Mouse (Mus musculus): ENCODE measurements around the gene Arl8b. TPM values are rescaled to one million over a fixed set of nuclear protein-coding genes. Genes with fewer than 3 reads are reported as not detected.

Gene Arl8b
- polyA plus RNA-seq, 1 experiment from 2014 or later, result 99.7 TPM

GRCm38 (mm10) chr6:108827336-108827920 is 44.5 kb downstream of the Arl8b start:
- H3K4me2 ChIP-seq (replicated peaks), result 0 out of 2 replicates have a peak overlapping the region, but pooled peaks have one; percentile 90
- WGBS, result 15% methylated on average over 5 of the region's 5 CpGs

GRCm38 (mm10) chr6:108828234-108828868 is 45.5 kb downstream of the Arl8b start, which contains the start of gene Edem1:
Edem1 (plus strand) TSS chr6:108828641.
- Histone ChIP-seq H3K36me3 (peaks cover under 1% of the 10 kb centered on the region; the same call in 1 of the 2 replicates), H3K9ac (replicated peaks) (peak within 1 kb of the TSS; percentile 83), H3K27ac (replicated peaks) (peak within 1 kb of the TSS; percentile 63), H3K27me3 (no peaks in the 10 kb centered on the region), H3K9me3 (no peaks in the 10 kb centered on the region), H3K4me2 (replicated peaks) (peak within 1 kb of the TSS; percentile 90), H3K4me3 (peak within 1 kb of the TSS; percentile 74), H3K4me1 (peaks cover 16% of the 10 kb centered on the region)
- ATAC-seq (replicated peaks), result peak; percentile 97
- WGBS, result under 1% methylated on average over 67 of the region's 67 CpGs

More at GRCm38 (mm10) chr6:108827336-108827920, 44.5 kb downstream of the Arl8b start:
- Histone ChIP-seq H3K36me3 (peaks cover 10% of the 10 kb centered on the region), H3K9me3 (no peaks in the 10 kb centered on the region), H3K4me1 (peaks cover 16% of the 10 kb centered on the region), H3K27me3 (no peaks in the 10 kb centered on the region), H3K27ac (replicated peaks) (no peak overlapping the region), H3K9ac (replicated peaks) (no peak overlapping the region), H3K4me3 (0 out of 2 replicates have a peak overlapping the region, but pooled peaks have one; percentile 74)
- no peak for ATAC-seq (replicated peaks)

GRCm38 (mm10) chr6:108828872-108829271 is 46.0 kb downstream of the Arl8b start:
- Histone ChIP-seq H3K4me2 (replicated peaks) (peak overlapping the region; percentile 90), H3K9me3 (no peaks in the 10 kb centered on the region), H3K27ac (replicated peaks) (peak overlapping the region; percentile 63), H3K4me1 (peaks cover 16% of the 10 kb centered on the region), H3K4me3 (peak overlapping the region; percentile 74), H3K36me3 (no peaks in the 10 kb centered on the region), H3K27me3 (no peaks in the 10 kb centered on the region), H3K9ac (replicated peaks) (peak overlapping the region; percentile 83)
- under 1% methylated on average over 56 of the region's 56 CpGs for WGBS
- peak; percentile 74 for ATAC-seq (replicated peaks)

- H3K4me3 ChIP-seq, result peak overlapping the region; percentile 74
- WGBS, result 27% methylated on average over 22 of the region's 22 CpGs
- peak overlapping the region; percentile 83 for H3K9ac ChIP-seq (replicated peaks)
These were observed 46.8 kb downstream of the Arl8b start for GRCm38 (mm10) chr6:108829386-108830370.

GRCm38 (mm10) chr6:108832170-108832569 is 49.3 kb downstream of the Arl8b start:
- H3K4me1 ChIP-seq, result peaks cover 16% of the 10 kb centered on the region
- no peak for ATAC-seq (replicated peaks)
- no peaks in the 10 kb centered on the region for H3K36me3 ChIP-seq
- no peak overlapping the region for H3K27ac ChIP-seq (replicated peaks)
- no peak overlapping the region for H3K9ac ChIP-seq (replicated peaks)
- no peak overlapping the region for H3K4me3 ChIP-seq
- no peak overlapping the region for H3K4me2 ChIP-seq (replicated peaks)
- 65% methylated on average over 1 of the region's 1 CpGs for WGBS
- no peaks in the 10 kb centered on the region for H3K9me3 ChIP-seq
- no peaks in the 10 kb centered on the region for H3K27me3 ChIP-seq

More at GRCm38 (mm10) chr6:108829386-108830370, 46.8 kb downstream of the Arl8b start:
- Histone ChIP-seq H3K4me2 (replicated peaks) (peak overlapping the region; percentile 90), H3K36me3 (no peaks in the 10 kb centered on the region), H3K27ac (replicated peaks) (no peak overlapping the region; the same call in 1 of the 2 replicates), H3K4me1 (peaks cover 16% of the 10 kb centered on the region), H3K9me3 (no peaks in the 10 kb centered on the region), H3K27me3 (no peaks in the 10 kb centered on the region)
- ATAC-seq (replicated peaks), result no peak

- Histone ChIP-seq H3K9ac (replicated peaks) (no peak overlapping the region), H3K4me3 (no peak overlapping the region), H3K27ac (replicated peaks) (no peak overlapping the region), H3K4me2 (replicated peaks) (no peak overlapping the region), H3K9me3 (no peaks in the 10 kb centered on the region), H3K4me1 (peaks cover 16% of the 10 kb centered on the region), H3K27me3 (no peaks in the 10 kb centered on the region), H3K36me3 (no peaks in the 10 kb centered on the region; the same call in 1 of the 2 replicates)
- 92% methylated on average over 6 of the region's 6 CpGs for WGBS
- no peak for ATAC-seq (replicated peaks)
These were observed 50.1 kb downstream of the Arl8b start for GRCm38 (mm10) chr6:108832989-108833388.

- H3K9ac ChIP-seq (replicated peaks), result no peak overlapping the region
- no peaks in the 10 kb centered on the region; the same call in 1 of the 2 replicates for H3K36me3 ChIP-seq
- no peak overlapping the region for H3K27ac ChIP-seq (replicated peaks)
- no peaks in the 10 kb centered on the region for H3K9me3 ChIP-seq
- no peak for ATAC-seq (replicated peaks)
- H3K4me3 ChIP-seq, result no peak overlapping the region
- H3K4me1 ChIP-seq, result peaks cover 15% of the 10 kb centered on the region
- H3K4me2 ChIP-seq (replicated peaks), result no peak overlapping the region
- H3K27me3 ChIP-seq, result no peaks in the 10 kb centered on the region
- 91% methylated on average over 8 of the region's 8 CpGs for WGBS
These were observed 51.2 kb downstream of the Arl8b start for GRCm38 (mm10) chr6:108833963-108834697.

- no peaks in the 10 kb centered on the region for H3K27me3 ChIP-seq
- H3K27ac ChIP-seq (replicated peaks), result no peak overlapping the region
- H3K9ac ChIP-seq (replicated peaks), result no peak overlapping the region
- H3K9me3 ChIP-seq, result no peaks in the 10 kb centered on the region
- H3K4me2 ChIP-seq (replicated peaks), result no peak overlapping the region
- H3K4me1 ChIP-seq, result peaks cover 3% of the 10 kb centered on the region; the same call in 1 of the 2 replicates
- no peaks in the 10 kb centered on the region; the same call in none of the 2 replicates for H3K36me3 ChIP-seq
- H3K4me3 ChIP-seq, result no peak overlapping the region
- 89% methylated on average over 16 of the region's 16 CpGs for WGBS
- no peak for ATAC-seq (replicated peaks)
These were observed 53.1 kb downstream of the Arl8b start for GRCm38 (mm10) chr6:108835765-108836691.

GRCm38 (mm10) chr6:108837081-108837480 is 54.2 kb downstream of the Arl8b start:
- Histone ChIP-seq H3K4me2 (replicated peaks) (no peak overlapping the region), H3K36me3 (no peaks in the 10 kb centered on the region; the same call in none of the 2 replicates), H3K4me3 (no peak overlapping the region), H3K9me3 (no peaks in the 10 kb centered on the region), H3K9ac (replicated peaks) (no peak overlapping the region), H3K27ac (replicated peaks) (no peak overlapping the region), H3K27me3 (no peaks in the 10 kb centered on the region), H3K4me1 (no peaks in the 10 kb centered on the region)
- WGBS, result 92% methylated on average over 4 of the region's 4 CpGs
- no peak for ATAC-seq (replicated peaks)

- H3K36me3 ChIP-seq, result no peaks in the 10 kb centered on the region; the same call in none of the 2 replicates
- H3K4me1 ChIP-seq, result no peaks in the 10 kb centered on the region
- no peak overlapping the region for H3K9ac ChIP-seq (replicated peaks)
- H3K27me3 ChIP-seq, result no peaks in the 10 kb centered on the region
- 90% methylated on average over 4 of the region's 4 CpGs for WGBS
- no peaks in the 10 kb centered on the region for H3K9me3 ChIP-seq
- H3K4me2 ChIP-seq (replicated peaks), result no peak overlapping the region
- ATAC-seq (replicated peaks), result no peak
- H3K4me3 ChIP-seq, result no peak overlapping the region
- no peak overlapping the region for H3K27ac ChIP-seq (replicated peaks)
These were observed 55.1 kb downstream of the Arl8b start for GRCm38 (mm10) chr6:108837958-108838357.

All from forebrain, embryonic 15.5 days (tissue).